Mouse (Mus musculus): ENCODE measurements around the gene Slc16a5. TPM values are rescaled to one million over a fixed set of nuclear protein-coding genes. Genes with fewer than 3 reads are reported as not detected.

Gene Slc16a5
- 0.27 and 0.37 TPM in 2 replicates for polyA plus RNA-seq (2015; fragmentation: Nextera tagmentation; extraction: Ambion mirVana)

DNA sequence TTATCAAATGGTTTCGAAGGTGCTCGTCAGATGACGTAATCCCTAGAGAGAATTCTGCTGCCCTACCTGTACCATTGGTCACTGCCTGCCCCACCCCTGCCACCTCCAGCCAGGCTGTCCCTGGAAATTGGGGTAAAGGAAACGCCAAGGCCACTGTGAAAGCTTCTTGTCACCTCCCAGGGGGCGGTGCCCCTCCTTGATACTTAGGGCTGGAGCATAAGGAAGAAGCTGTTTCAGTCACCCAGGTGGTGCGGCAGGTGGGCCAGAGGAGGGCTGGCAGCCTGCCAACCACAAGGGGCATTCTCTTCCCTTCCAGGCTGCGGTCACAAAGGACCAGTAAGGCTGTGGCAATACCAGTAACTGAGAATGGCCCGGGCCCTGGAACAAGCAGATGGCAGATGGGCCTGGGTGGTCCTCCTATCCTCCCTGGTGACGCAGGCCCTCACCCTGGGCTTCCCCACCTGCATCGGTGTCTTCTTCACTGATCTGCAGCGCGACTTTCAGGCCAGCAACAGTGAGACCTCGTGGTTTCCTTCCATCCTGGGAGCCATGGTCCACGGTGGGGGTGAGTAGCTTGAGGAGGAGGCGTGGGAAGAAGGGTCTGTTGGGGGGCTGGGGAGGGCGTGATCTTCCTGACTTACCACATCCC is at the start of gene Slc16a5:
Slc16a5 (plus strand) TSS at position 232 of the 649 bp plus-strand sequence.

DNA sequence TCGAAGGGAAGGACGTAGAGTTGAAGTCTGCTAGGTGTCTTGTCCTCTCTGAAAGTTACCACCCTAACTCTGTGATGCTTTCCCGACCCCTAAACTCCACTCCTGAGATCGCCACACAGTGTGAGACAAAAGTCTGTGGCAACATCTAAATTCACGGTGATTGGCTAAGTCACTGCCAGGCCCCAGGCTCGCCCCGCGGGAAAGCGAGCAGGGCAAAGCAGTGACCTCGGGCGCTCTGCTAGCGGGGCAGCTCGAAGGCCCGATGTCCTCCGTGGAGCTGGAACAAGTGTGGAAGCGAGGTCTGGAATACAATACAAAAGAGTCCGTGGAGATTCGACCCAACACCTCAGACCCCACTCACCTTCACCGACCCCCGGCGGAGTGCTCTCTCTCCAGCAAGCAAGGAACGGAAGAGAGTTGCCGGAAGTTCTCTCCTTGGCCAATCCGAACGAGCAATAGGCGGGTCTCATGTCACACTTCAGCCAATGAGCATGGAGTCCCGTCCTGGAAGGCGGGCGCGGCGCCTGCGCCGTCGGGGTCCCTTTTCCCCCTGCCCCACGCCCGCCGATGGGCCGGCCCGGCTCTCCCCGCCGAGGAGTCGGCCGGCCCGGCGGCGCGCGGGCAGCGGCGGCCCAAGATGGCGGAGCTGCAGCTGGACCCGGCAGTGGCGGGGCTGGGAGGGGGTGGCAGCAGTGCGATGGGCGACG is 42.6 kb upstream of the Slc16a5 start, which contains the start of the genes Atp5h and Kctd2:
Atp5h (minus strand) TSS at position 432 of the 707 bp plus-strand sequence.
Kctd2 (plus strand) TSS at position 598 of the 707 bp plus-strand sequence.

DNA sequence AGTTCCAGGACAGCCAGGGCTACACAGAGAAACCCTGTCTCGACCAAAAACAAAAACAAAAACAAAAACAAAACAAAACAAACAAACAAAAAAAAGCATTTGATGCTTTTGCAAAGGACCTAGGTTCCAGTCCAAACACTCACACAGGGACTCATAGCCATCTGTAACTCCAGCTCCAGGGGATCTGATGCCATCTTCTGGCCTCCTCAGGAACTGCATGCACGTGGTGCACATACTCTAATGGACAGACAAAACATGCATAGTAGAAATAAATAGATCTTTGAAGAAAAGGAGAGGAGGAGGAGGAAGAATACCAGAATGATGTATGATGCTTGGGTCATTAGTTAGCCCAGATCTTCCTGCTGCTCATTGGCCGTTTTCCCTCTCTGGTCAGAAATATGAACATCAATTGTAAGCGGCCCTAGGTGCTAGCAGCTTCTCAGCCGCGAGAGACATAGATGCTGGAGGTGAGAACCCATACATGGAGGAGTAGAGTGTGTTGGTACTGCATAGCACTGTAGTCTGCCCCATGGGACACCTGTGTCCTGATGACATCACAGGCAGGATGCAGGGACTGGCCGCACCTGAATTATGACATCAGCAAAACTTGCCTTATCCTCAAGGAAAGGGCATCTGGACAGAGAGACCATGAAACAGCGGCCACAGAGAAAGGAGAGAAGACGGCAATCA is 22.2 kb upstream of the Slc16a5 start, which contains the start of gene Trim80:
Trim80 (plus strand) TSS at position 640 of the 690 bp plus-strand sequence.

DNA sequence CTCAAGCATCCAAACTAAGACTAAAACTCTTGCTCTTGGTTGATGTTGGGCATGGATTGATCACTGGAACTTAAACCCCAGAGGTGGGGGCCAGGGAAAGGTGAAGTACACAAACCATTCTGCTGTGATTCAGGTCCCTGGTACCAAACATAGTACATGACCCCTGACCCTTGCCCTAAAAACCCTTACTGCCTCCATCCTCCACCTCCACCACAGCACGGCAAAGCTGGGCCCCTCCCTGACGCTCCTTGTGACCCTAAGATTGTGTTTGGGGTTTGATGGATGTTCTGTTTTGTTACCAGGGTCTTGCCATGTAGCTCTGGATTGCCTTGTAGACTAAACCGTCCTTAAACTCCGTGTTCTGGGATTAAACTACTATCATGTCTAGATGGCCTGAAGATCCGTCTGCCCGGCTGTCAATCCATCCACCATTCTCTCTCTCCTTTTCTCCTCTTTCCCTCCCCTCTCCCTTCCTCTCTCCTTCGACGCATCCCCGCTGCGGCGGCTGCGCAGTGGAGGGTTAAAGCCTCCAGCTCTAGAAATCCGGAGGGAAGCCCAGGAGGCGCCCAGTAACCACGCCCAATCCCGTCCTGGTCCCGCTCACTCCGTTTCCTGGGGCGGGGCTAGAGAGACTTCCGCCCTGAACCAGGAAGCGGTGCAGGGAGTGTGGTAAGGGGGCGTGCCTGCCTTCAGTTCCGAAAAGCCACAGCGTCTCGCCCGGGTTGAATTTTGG is 12.9 kb downstream of the Slc16a5 start, which contains the start of gene Armc7:
Armc7 (plus strand) TSS at position 643 of the 733 bp plus-strand sequence.

DNA sequence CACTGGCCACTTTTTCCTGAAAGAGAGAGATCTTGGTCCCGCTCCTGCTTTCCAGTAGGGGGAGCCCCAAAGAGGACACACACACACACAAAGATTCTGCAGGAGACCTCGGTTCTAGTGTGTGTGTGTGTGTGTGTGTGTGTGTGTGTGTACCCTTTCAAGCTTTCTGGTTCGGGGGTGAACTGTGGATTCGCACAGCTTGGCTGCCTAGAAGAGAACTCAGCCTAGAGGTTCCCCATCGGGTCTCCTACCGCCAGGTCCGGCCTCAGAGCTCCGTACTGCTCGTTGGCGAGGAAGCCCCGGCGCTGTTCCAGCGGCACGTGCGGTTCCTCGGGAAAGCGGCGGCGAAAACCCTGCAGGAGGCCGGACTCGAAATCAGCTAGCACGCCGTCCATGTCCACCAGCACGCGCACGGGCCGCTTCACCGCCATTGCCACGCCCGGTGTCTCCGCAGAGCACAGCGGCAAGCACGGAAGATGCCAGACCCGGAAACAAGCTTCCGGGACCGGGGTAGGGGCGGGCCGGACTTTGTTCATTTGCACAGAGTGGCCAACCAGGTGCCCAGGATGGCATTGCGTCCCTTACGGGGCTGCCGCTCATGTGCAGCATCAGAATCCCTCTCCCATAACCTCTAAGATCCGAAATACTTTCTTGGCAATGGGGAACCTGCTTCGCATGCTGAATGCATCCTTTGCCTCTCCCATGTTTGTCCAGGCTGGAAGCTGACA is 29.2 kb downstream of the Slc16a5 start, which contains the start of gene Nt5c:
Nt5c (minus strand) TSS at position 507 of the 728 bp plus-strand sequence.

DNA sequence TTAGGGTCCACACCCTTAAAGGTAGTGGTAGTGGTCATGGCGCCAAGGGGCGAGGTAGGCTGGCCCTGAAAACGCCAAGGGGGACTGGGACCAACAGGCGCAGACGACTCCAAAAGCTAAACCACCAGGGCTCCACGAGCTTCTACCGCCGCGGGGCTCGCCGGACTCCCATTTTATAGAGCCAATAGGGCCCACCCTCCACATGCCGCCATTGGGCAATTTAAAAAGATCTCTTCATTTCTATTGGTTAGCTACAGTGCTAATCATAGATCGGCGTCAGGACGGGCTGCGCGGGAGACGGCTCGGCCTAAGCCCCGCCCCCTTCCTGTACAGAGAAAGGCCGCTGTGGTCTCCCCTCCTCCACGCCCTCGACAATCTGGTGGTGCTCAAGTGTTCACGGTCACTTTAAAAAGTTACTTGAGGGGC is 52.0 kb downstream of the Slc16a5 start, which contains the start of gene Jpt1:
Jpt1 (minus strand) TSS at position 150 of the 426 bp plus-strand sequence.

Small RNA genes lying within 50 kb of the gene (microRNA-seq; reads per million reads assigned to microRNA genes)
- gene Mir3968 = not detected

Other genes with a start within 250 kb of the Slc16a5 start
- 0.57 and 0.72 TPM in 2 replicates for gene Grin2c, start 195.2 kb upstream of the Slc16a5 start, polyA plus RNA-seq (2015; fragmentation: Nextera tagmentation; extraction: Ambion mirVana)
- gene Fdxr, start 185.4 kb upstream of the Slc16a5 start, polyA plus RNA-seq (2015; fragmentation: Nextera tagmentation; extraction: Ambion mirVana) = 16.9 and 19.4 TPM in 2 replicates
- gene Fads6, start 164.8 kb upstream of the Slc16a5 start, polyA plus RNA-seq (2015; fragmentation: Nextera tagmentation; extraction: Ambion mirVana) = 1.9 and 2.4 TPM in 2 replicates
- gene Otop2, start 155.3 kb upstream of the Slc16a5 start, polyA plus RNA-seq (2015; fragmentation: Nextera tagmentation; extraction: Ambion mirVana) = 0.65 and 0.90 TPM in 2 replicates
- 0.09 and 0.21 TPM in 2 replicates for gene Ush1g, start 140.4 kb upstream of the Slc16a5 start, polyA plus RNA-seq (2015; fragmentation: Nextera tagmentation; extraction: Ambion mirVana)
- 3.0 TPM in 2 replicates for gene Otop3, start 127.7 kb upstream of the Slc16a5 start, polyA plus RNA-seq (2015; fragmentation: Nextera tagmentation; extraction: Ambion mirVana)
- gene Hid1, start 94.7 kb upstream of the Slc16a5 start, polyA plus RNA-seq (2015; fragmentation: Nextera tagmentation; extraction: Ambion mirVana) = 60.9 and 66.1 TPM in 2 replicates
- 20.6 and 24.5 TPM in 2 replicates for gene Cdr2l, start 80.6 kb upstream of the Slc16a5 start, polyA plus RNA-seq (2015; fragmentation: Nextera tagmentation; extraction: Ambion mirVana)
- 190 and 194 TPM in 2 replicates for gene Mrpl58, start 58.7 kb upstream of the Slc16a5 start, polyA plus RNA-seq (2015; fragmentation: Nextera tagmentation; extraction: Ambion mirVana)
- 1,130 and 1,223 TPM in 2 replicates for gene Atp5h, start 42.5 kb upstream of the Slc16a5 start, polyA plus RNA-seq (2015; fragmentation: Nextera tagmentation; extraction: Ambion mirVana)
- gene Kctd2, start 42.3 kb upstream of the Slc16a5 start, polyA plus RNA-seq (2015; fragmentation: Nextera tagmentation; extraction: Ambion mirVana) = 28.8 and 29.5 TPM in 2 replicates
- 0.23 and 0.27 TPM in 2 replicates for gene Trim80, start 21.9 kb upstream of the Slc16a5 start, polyA plus RNA-seq (2015; fragmentation: Nextera tagmentation; extraction: Ambion mirVana)
- gene Armc7, start 13.2 kb downstream of the Slc16a5 start, polyA plus RNA-seq (2015; fragmentation: Nextera tagmentation; extraction: Ambion mirVana) = 13.8 and 16.8 TPM in 2 replicates
- 147 and 152 TPM in 2 replicates for gene Nt5c, start 29.4 kb downstream of the Slc16a5 start, polyA plus RNA-seq (2015; fragmentation: Nextera tagmentation; extraction: Ambion mirVana)
- 695 and 744 TPM in 2 replicates for gene Jpt1, start 51.9 kb downstream of the Slc16a5 start, polyA plus RNA-seq (2015; fragmentation: Nextera tagmentation; extraction: Ambion mirVana)
- 816 and 833 TPM in 2 replicates for gene Sumo2, start 73.8 kb downstream of the Slc16a5 start, polyA plus RNA-seq (2015; fragmentation: Nextera tagmentation; extraction: Ambion mirVana)
- 63.5 and 76.1 TPM in 2 replicates for gene Nup85, start 102.0 kb downstream of the Slc16a5 start, polyA plus RNA-seq (2015; fragmentation: Nextera tagmentation; extraction: Ambion mirVana)
- gene Mrps7, start 141.5 kb downstream of the Slc16a5 start, polyA plus RNA-seq (2015; fragmentation: Nextera tagmentation; extraction: Ambion mirVana) = 80.0 and 80.6 TPM in 2 replicates
- gene Gga3, start 141.6 kb downstream of the Slc16a5 start, polyA plus RNA-seq (2015; fragmentation: Nextera tagmentation; extraction: Ambion mirVana) = 22.2 and 26.4 TPM in 2 replicates
- 23.5 and 26.7 TPM in 2 replicates for gene Mif4gd, start 150.5 kb downstream of the Slc16a5 start, polyA plus RNA-seq (2015; fragmentation: Nextera tagmentation; extraction: Ambion mirVana)
- 42.3 and 43.0 TPM in 2 replicates for gene Slc25a19, start 165.8 kb downstream of the Slc16a5 start, polyA plus RNA-seq (2015; fragmentation: Nextera tagmentation; extraction: Ambion mirVana)
- 149 and 165 TPM in 2 replicates for gene Grb2, start 246.1 kb downstream of the Slc16a5 start, polyA plus RNA-seq (2015; fragmentation: Nextera tagmentation; extraction: Ambion mirVana)

Data from neural tube, postnatal 0 days (tissue).